ENCODE assay signal across 10 mouse cellular contexts in the genomic region with DNA sequence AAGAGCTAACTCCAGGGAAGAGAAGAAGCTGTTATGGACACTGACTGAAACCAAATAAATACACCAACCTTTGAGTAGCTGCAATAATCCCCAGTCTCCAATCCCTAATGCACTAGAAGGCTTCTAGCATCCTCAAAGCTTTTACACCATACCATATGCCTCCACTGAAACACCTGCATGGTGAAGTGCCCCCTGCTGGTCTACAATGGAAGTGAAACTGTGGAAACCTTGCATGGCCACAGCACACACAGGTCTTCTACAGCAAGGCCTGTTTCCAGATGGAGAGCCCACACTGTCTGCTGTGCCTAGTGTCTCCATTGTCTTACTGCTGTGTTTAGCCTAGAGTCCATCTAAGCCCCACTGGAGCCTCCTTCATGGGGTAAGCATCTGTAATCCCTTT. TPM values are rescaled to one million over a fixed set of nuclear protein-coding genes. Genes with fewer than 3 reads are reported as not detected.
DNase-seq lines count a peak whose midpoint lies in the region; ATAC-seq lines count a peak whose summit lies in the region.
"Had no signal": no experiment of that assay in that cellular context is flagged by ENCODE, and none has a peak within 500 bp of the region (broad histone marks: within the 10 kb centered on the region; RNA-seq: fewer than 3 reads in every experiment).

No protein-coding gene starts in this region.

- ATAC-seq in cerebellum, adult (ENCODE audit: insufficient number of reproducible peaks, low FRiP score, low TSS enrichment) = 0 out of 2 replicates have a peak, but pooled peaks have one; percentile 6
- no peak for ATAC-seq in liver, embryonic 11.5 days (replicated peaks; ENCODE audit: low FRiP score)

- peaks cover 2% of the 10 kb centered on the region; the same call in 1 of the 2 replicates for H3K36me3 ChIP-seq in liver, embryonic 11.5 days (ENCODE audit: control insufficient read depth, insufficient read depth, low read length)

- no peak overlapping the region for H3K4me2 ChIP-seq in liver, embryonic 11.5 days
- H3K4me2 ChIP-seq: heart, embryonic 15.5 days; neural tube, embryonic 12.5 days had no signal

- H3K27ac ChIP-seq in liver, embryonic 11.5 days (ENCODE audit: low read depth, low read length) = no peak overlapping the region
- H3K27ac ChIP-seq: heart, embryonic 15.5 days; neural tube, embryonic 12.5 days had no signal

- no peak overlapping the region for H3K4me3 ChIP-seq in liver, embryonic 11.5 days (ENCODE audit: low read depth, low read length)
- H3K4me3 ChIP-seq: heart, embryonic 15.5 days; neural tube, embryonic 12.5 days had no signal

- H3K9me3 ChIP-seq in liver, embryonic 11.5 days (ENCODE audit: control insufficient read depth, low read length) = no peaks in the 10 kb centered on the region
- H3K9me3 ChIP-seq: heart, embryonic 15.5 days; neural tube, embryonic 12.5 days had no signal

- no peak overlapping the region for H3K9ac ChIP-seq in liver, embryonic 11.5 days (ENCODE audit: low read depth, low read length)
- H3K9ac ChIP-seq: heart, embryonic 15.5 days; neural tube, embryonic 12.5 days had no signal

- H3K27me3 ChIP-seq in liver, embryonic 11.5 days (replicated peaks; ENCODE audit: control insufficient read depth, insufficient read depth, low read length) = no peaks in the 10 kb centered on the region
- H3K27me3 ChIP-seq: heart, embryonic 15.5 days; neural tube, embryonic 12.5 days had no signal

- no peak for DNase-seq in cerebellum, adult 11-12 months
- DNase-seq in ovary, postnatal 14 days (ENCODE audit: low spot score) = peak; percentile 48
- DNase-seq in ovary, postnatal 10 days (ENCODE audit: low spot score) = no peak
- peak; percentile 65 for DNase-seq in c-Kit-positive CD71-positive TER-119-negative erythroid progenitor cells, embryonic 14.5 days (ENCODE audit: low read depth)
- peak; percentile 37 to 55 for DNase-seq in heart, postnatal 36 days
- peak; percentile 48 for DNase-seq in liver, embryonic 11.5 days (ENCODE audit: low spot score)
- DNase-seq in skeletal muscle tissue, adult 2 months (ENCODE audit: low read depth, low spot score) = peak; percentile 18

- intact Hi-C loops in heart, postnatal 36 days (cut with DNase I) = no loop called here

- H3K4me1 ChIP-seq in liver, embryonic 11.5 days (replicated peaks; ENCODE audit: control insufficient read depth, insufficient read depth, low read length) = 0 out of 2 replicates have a peak, but pooled peaks cover 1% of the 10 kb centered on the region
- H3K4me1 ChIP-seq: heart, embryonic 15.5 days; neural tube, embryonic 12.5 days had no signal

RNA-seq across cellular contexts. Expression of a gene that starts 10.1 kb away (rescaled TPM):
- 10 to 100 TPM; 43.2 to 47.2 TPM for total RNA-seq in heart, postnatal 36 days (2021)
- 109 and 122 TPM in 2 replicates for polyA plus RNA-seq in liver, embryonic 11.5 days (2014; fragmentation: Nextera tagmentation; extraction: Ambion mirVana)

RNA-seq across cellular contexts. Expression of a gene that starts 25.5 kb away (rescaled TPM):
- total RNA-seq in heart, postnatal 36 days (2021) = 1 to 10 TPM; 8.8 to 9.5 TPM
- 11.5 and 13.4 TPM in 2 replicates for polyA plus RNA-seq in liver, embryonic 11.5 days (2014; fragmentation: Nextera tagmentation; extraction: Ambion mirVana)

RNA-seq across cellular contexts. Expression of a gene that starts 38.7 kb away (rescaled TPM):
- 1 to 10 TPM; 4.4 to 4.6 TPM for total RNA-seq in heart, postnatal 36 days (2021)
- polyA plus RNA-seq in liver, embryonic 11.5 days (2014; fragmentation: Nextera tagmentation; extraction: Ambion mirVana) = 17.9 and 21.9 TPM in 2 replicates

Comparison
In these comparisons a context has a peak if more than half of its experiments do, and no peak if none do; other contexts are left out.
1. DNase-seq: peak in ovary, postnatal 14 days (single experiment), c-Kit-positive CD71-positive TER-119-negative erythroid progenitor cells, embryonic 14.5 days (single experiment), heart, postnatal 36 days (2 of 2), liver, embryonic 11.5 days (single experiment) and skeletal muscle tissue, adult 2 months (single experiment); none in cerebellum, adult 11-12 months (single experiment) and ovary, postnatal 10 days (single experiment).